Mouse (Mus musculus) ES-E14 (cell line): Measurements from ENCODE around the gene Ccdc151.

Experiments used
- CHD2 ChIP-seq: IDR thresholded peaks from 2 replicates; pipeline ENCODE4 v1.6.1; 2014; ENCODE audit warnings: mild to moderate bottlenecking, low read depth, low read length, inconsistent platforms
- HCFC1 ChIP-seq: IDR thresholded peaks from 2 replicates; pipeline ENCODE4 v1.6.1; 2012; ENCODE audit warnings: low read length, inconsistent platforms, borderline replicate concordance; ENCODE audit not compliant: insufficient read depth

- TF ChIP-seq HCFC1 (no peak), CHD2 (no peak)
Observed at GRCm38 (mm10) chr9:21962416-21963059, 39.9 kb downstream of the Ccdc151 start.
